Mouse (Mus musculus) heart, adult 9 months (tissue): Measurements from ENCODE around the gene Pak4.
"Not testable (repeated sequence)": the region's sequence is repeated elsewhere in the genome, so short reads cannot be mapped to it uniquely, and the experiment has no call there.

Experiments
- DNase-seq, 2 experiments: peaks; one replicate each; pipeline ENCODE4 v3.0.0; 2022; ENCODE audit warnings: low spot score in 2 of 2

Pak4 gene

DNA sequence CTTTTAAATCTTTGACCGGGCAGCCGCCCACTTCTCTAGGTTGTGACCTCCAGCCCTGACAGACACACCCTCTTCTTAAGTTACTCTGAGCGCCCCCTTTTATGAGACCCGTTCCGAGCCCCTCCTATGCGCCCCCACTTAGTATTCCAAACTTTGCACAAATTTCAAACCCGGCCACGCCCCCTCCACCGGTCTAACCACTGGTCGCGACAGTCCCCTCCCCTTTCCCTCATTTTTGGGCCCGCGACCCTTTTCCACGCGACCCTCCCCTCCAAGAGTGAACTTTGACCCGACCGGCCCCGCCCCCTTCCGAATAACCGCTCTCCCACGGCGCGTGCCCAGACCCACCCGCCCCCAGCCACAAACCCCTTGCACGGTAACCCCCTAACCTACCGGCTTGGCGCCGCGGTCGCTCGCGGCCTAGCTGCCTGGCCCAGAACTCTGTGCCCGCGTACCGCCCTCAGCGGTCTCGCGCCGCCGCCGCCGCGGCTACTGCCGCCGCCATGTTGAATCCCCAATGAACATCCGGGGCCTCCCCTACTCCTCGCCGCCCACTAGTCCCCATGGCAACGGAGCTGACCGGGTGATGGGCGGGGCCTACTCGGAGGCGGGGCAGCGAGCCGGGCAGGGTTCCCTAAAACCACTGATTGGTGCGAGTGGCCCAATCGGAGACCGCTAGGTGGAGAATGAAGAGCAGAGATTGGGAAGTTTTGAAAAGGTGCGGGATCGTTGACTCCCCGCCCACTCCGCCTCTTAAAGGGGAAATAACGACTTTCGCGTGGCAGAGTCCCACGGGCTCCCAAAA is at the start of gene Pak4, which contains the start of gene Samd4b:
Gene Pak4, minus strand, starts transcription at position 544 of the 805 bp plus-strand sequence.
Gene Samd4b, minus strand, starts transcription at position 503 of the 805 bp plus-strand sequence.
- DNase-seq: peak; percentile 99

- DNase-seq: no peak
Observed at GRCm38 (mm10) chr7:28647016-28647415, 49.0 kb upstream of the Pak4 start.

DNA sequence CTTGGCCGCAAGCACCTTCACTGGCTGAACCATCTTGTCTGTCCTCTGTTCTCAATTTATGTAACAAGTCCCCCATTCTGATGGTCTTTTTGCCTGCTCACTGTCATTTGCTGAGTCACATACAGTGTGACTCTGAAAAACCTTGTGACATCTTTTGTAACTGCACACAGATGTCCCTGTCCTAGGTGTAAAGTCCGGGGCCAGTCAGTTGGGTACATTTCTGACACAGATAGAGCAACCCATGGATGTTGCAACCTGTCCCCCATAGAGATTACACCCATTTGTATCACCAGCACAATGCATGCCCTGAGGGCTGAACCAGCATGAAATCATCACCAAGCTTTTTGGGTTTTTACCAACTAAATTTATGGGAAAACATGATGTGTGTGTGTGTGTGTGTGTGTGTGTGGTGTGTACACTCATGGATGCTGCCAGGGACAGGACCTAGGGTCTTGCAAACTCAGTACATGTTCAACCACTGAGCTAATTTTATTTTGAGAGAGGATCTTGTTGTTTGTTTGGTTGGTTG is 48.0 kb upstream of the Pak4 start:
- DNase-seq: no peak

- DNase-seq: no peak
Observed at GRCm38 (mm10) chr7:28645366-28645765, 47.4 kb upstream of the Pak4 start.

DNA sequence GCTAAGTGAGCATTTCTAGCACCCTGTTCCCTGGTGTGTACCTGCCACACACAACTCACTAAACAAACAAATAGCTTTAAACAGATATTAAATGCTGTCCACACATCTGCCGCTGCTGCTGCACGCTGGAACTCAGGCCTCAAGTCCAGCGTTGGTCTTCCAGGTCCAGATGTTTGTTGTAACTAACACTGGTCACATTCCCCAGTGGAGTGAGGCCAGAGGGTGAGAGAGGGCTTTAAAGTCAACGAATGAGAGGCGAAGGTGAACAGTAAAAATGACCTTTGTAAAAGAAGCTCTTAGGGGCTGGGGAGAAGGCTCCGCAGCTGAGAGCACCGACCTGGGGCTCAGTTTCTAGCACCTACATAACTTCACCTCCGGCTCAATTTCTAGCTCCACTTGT is 43.6 kb upstream of the Pak4 start:
- no peak for DNase-seq

DNA sequence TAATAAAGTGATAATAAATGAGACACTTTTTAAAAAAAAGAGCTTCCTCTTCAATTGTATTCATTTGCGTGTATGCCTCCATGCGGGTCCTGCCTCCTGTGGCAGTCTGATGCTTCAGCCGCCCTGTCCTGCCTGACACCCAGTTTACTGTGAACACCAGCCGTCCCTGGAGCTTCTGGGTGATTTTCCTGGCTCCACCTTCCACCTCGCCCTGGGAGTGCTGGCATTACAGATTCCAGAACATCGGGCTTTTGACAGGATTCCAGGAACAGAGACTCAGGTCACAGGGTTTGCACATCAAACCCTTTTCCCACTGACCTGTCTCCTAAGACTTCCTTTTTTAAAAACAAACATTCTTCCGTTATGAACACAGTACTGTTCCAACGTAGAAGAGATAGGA is 39.5 kb upstream of the Pak4 start:
- no peak for DNase-seq

DNA sequence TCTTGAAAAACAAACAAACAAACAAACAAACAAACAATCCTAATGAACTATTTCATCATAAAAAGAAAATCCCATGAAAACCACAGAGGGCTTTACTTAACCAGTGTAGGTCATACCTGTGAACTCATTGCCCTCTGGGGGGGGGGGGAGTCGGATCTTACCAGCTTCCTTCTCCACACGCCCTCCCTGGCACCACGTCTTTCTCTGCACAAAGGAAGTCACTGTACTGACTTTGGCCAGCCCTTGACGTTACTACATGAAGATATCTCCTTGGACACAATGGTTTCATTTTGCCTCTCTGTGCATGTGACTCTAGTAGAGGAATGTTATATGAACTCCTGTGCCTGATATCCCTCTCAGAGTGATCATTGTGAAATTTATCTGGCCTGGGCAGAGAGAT is 36.1 kb upstream of the Pak4 start:
- DNase-seq: no peak

GRCm38 (mm10) chr7:28631073-28631472 is 33.1 kb upstream of the Pak4 start, which contains the start of gene Acp7:
Gene Acp7, minus strand, starts transcription at chr7:28631332.
- no peak for DNase-seq

DNA sequence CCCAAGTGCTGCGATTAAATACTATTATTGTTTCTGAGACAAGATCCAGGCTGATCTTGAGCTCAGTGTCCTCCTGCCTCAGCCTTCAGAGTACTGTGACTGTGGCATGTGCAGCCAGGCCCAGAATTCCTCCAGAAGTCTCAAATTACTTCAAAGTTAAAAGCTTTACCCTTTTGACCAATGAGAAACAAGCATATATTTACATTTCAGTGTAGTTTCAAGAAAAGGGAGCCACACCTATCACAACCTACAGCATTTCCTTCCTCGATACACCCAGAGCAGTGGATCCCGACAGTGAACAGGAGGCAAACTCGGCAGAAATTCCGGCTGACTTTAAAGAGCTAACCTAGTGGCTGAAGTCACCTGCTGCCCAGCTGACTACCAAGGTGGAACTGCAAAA is 26.8 kb upstream of the Pak4 start:
- DNase-seq: no peak

DNA sequence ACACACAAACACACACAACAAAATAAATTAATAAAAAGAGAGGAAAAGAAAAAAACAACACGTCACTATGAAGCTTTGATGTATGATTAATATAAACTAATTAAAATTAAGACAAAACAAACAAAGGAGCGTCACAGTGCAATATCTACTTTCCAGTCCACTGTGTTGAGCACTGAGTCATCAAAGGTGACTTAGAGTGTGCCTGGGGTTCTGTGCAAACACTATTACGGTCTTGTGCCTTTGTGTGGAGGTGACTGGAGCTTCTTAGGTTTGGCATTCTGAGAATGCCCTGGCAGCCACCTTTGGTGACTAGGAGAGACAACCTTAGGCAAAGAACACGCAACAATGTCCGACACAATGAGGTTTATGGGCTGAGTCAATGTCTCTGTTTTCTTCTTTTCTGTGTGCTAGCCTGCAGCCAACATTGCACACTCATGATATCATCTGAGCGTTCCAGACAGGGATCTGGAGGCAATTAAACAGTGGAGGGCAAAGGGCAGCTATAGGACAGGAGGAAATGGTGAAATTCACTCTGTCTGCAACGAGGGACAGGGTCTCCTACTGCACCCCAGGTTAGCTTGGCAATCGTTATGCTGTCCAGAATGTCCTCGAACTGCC is 21.2 kb upstream of the Pak4 start:
- DNase-seq: no peak

- no peak for DNase-seq
Observed at GRCm38 (mm10) chr7:28605951-28606350, 8.0 kb upstream of the Pak4 start.

DNA sequence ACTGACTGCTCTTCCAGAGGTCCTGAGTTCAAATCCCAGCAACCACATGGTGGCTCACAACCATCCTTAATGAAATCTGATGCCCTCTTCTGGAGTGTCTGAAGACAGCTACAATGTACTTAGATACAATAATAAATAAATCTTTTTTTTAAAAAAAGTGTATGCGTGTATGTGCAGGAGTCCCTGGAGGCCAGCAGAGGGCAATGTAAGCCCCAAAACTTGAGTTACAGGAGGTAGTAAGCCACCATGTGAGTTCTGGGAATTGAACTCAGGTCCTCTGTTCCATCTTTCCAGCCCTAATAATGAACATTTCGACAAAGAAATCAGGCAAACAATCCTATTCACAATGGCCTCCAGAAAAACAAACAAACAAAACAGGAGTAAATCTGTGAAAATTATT is 5.8 kb upstream of the Pak4 start:
- DNase-seq: not testable (repeated sequence)

- no peak for DNase-seq
Observed at GRCm38 (mm10) chr7:28603136-28603535, 5.2 kb upstream of the Pak4 start.

- DNase-seq: no peak
Observed at GRCm38 (mm10) chr7:28601668-28602067, 3.7 kb upstream of the Pak4 start.

GRCm38 (mm10) chr7:28601029-28601428 is 3.0 kb upstream of the Pak4 start:
- peak in 1 of 2 experiments; percentile 31 for DNase-seq

- no peak for DNase-seq
Observed at GRCm38 (mm10) chr7:28598951-28599350, 966 bp upstream of the Pak4 start.

- no peak for DNase-seq
Observed at GRCm38 (mm10) chr7:28597277-28597570, 761 bp downstream of the Pak4 start.

- no peak for DNase-seq
Observed at GRCm38 (mm10) chr7:28596436-28597276, 1.3 kb downstream of the Pak4 start.

DNA sequence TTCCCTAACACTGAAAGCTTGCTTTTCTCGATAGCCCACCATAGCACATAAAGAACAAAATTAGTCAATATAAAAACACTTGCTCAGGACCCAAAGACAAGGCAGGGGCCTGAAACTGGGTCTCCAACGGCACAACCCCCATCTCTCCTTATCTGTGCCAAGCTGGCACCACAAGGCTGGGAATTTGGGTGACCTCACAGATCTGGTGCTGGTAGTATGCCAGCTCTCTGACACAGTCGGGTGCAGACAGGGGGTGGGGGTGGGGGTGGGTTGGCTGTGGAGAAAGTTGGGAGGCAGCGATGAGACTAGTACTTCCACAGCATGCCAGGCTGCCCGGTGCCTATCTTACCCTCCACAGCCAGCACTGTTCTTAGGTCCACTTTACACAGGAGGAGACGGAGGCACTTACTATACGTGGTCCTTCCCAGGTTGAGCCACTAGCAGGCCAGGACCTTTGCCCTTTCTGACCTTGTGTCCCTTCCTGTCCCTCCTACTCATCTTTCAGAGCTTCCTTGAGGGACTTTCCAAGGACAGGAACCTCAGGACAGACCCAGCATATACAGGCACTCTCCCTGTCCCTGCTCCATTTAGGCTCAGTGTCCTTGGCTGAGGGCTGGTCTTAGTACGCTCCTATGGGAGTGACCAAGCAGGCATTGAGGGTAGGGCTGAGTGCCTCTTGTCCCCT is 2.1 kb downstream of the Pak4 start:
- no peak for DNase-seq

GRCm38 (mm10) chr7:28593206-28594111 is 4.5 kb downstream of the Pak4 start:
- peak; percentile 75 to 90 for DNase-seq

- no peak for DNase-seq
Observed at GRCm38 (mm10) chr7:28591862-28592261, 6.1 kb downstream of the Pak4 start.
